Mouse (Mus musculus) lung, postnatal 0 days (tissue): ENCODE measurements around the gene Clybl.

ENCODE experiments used
- CTCF ChIP-seq: IDR thresholded peaks from 2 replicates; pipeline ENCODE4 v1.5.1; 2016; ENCODE audit warnings: antibody characterized with exemption, mild to moderate bottlenecking
- EP300 ChIP-seq: IDR thresholded peaks from 2 replicates; pipeline ENCODE4 v1.6.1; 2016; ENCODE audit warnings: antibody characterized with exemption, mild to moderate bottlenecking, control low read depth

DNA sequence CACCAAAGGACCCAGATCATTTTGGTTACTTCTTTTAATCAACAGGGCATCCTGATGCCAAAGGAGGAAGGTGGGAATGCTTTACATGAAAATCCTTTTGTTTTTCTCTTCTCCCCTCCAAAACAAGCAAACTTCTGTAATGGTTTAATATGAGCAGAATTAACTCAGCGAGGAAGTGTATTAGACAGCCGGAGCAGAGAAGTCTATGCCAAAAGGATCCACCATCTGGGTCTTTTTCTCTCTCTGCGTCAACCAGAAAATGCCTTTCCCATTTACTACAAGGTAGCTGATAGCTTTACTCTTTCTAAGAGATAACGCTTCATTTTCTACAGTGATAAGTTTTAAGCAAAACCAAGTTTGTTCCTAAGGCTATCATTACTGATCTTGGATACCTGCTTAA is 168.3 kb downstream of the Clybl start:
- TF ChIP-seq EP300 (no peak), CTCF (no peak)
